Mouse (Mus musculus): Measurements from ENCODE around the gene Dnajb9. TPM values are rescaled to one million over a fixed set of nuclear protein-coding genes. Genes with fewer than 3 reads are reported as not detected.

Dnajb9 gene
- polyA plus RNA-seq, 1 experiment from 2014 or later: 24.6 TPM

Small RNA genes lying within 50 kb of the gene (microRNA-seq; reads per million reads assigned to microRNA genes)
- not detected for gene Mir5627

Other genes starting within 250 kb of the Dnajb9 start
- gene Pnpla8, start 11.0 kb upstream of the Dnajb9 start, polyA plus RNA-seq (2015; fragmentation: Nextera tagmentation; extraction: Ambion mirVana): 59.2 and 60.5 TPM in 2 replicates
- gene Nrcam, start 118.6 kb upstream of the Dnajb9 start, polyA plus RNA-seq (2015; fragmentation: Nextera tagmentation; extraction: Ambion mirVana): 4.7 and 5.7 TPM in 2 replicates